Mouse (Mus musculus): ENCODE measurements around the gene Gpx4.
"Not testable (repeated sequence)": the region's sequence is repeated elsewhere in the genome, so short reads cannot be mapped to it uniquely, and the experiment has no call there.

The Gpx4 gene

GRCm38 (mm10) chr10:80050244-80050643 lies 3.3 kb downstream of the Gpx4 start:
- in situ Hi-C loops (cut with MseI, MboI), result no loop called here

- in situ Hi-C loops (cut with MseI, MboI), result no loop called here
These were observed 4.1 kb downstream of the Gpx4 start for GRCm38 (mm10) chr10:80050885-80051617.

GRCm38 (mm10) chr10:80051618-80052373 lies 4.8 kb downstream of the Gpx4 start:
- in situ Hi-C loops (cut with MseI, MboI), result no loop called here

DNA sequence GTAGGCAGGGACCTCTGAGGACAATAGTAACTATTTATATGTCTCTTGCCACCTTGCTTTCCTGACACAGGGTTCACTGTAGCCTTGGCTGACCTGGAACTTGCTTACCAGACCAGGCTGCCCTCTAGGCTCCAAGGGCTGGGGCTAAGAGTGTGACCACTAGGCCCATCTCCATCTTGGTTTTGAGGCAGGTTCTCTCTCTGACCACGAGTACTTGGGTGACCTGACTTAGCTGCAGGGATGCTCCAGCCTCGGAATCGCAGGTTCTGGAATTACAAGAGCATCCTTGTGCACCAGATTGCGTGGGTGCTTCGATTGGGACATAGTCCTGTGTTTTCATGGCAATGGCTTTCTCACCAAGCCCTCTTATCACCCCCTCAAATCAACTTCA lies 5.4 kb downstream of the Gpx4 start:
- in situ Hi-C loops (cut with MseI, MboI), result no loop called here

GRCm38 (mm10) chr10:80053259-80053780 lies 6.4 kb downstream of the Gpx4 start:
- in situ Hi-C loops (cut with MseI, MboI), result no loop called here

GRCm38 (mm10) chr10:80053831-80054815 lies 7.2 kb downstream of the Gpx4 start:
- in situ Hi-C loops (cut with MseI, MboI), result no loop called here

DNA sequence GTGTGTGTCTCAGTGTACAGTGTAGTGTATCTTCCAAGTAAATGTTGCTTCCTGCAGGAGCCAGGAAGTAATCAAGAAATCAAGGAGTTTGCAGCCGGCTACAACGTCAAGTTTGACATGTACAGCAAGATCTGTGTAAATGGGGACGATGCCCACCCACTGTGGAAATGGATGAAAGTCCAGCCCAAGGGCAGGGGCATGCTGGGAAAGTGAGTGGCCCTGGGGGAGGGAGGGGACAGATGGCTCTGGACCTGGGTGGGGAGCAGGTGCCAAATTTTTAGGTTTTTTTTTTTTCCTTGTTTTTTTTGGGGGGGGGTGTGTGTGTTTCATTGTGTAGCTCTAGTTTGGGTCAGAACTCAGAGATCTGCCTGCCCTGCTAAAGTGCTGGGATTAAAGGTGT lies 7.9 kb downstream of the Gpx4 start:
- in situ Hi-C loops (cut with MseI, MboI), result not testable (repeated sequence)

DNA sequence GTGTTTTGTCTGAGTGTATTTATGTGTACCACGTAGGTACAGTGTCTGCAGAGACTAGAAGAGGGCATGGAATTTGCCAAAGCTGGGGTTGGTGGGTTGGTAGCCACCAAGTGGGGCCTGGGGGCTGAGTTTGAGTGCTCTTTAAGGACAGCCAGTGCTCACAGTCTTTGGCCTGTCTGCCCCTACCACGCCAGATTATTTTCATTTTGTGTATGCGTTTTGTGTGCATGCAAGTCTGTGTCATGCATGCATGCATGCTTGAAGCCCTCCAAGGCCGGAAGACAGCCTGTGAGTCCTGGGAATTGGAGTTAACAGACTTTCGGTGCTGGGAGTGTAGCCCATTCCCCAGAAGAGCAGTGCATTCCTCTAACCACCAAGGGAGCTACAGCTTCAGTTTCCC lies 8.4 kb downstream of the Gpx4 start:
- in situ Hi-C loops (cut with MseI, MboI), result no loop called here

DNA sequence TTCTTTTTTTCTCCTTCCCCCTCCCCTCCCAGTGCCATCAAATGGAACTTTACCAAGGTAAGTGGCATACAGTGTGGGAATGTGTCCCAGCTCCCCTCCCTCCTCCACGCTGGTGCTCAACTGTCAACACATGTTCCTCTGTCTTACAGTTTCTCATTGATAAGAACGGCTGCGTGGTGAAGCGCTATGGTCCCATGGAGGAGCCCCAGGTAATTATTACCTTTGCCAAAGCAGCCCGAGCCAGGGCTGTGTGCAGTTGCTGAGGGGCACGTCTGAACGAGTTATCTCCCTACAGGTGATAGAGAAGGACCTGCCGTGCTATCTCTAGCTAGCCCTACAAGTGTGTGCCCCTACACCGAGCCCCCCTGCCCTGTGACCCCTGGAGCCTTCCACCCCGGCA lies 8.9 kb downstream of the Gpx4 start:
- in situ Hi-C loops (cut with MseI, MboI), result no loop called here

- in situ Hi-C loops (cut with MseI, MboI), result no loop called here
These were observed 9.5 kb downstream of the Gpx4 start for GRCm38 (mm10) chr10:80056506-80056905.

DNA sequence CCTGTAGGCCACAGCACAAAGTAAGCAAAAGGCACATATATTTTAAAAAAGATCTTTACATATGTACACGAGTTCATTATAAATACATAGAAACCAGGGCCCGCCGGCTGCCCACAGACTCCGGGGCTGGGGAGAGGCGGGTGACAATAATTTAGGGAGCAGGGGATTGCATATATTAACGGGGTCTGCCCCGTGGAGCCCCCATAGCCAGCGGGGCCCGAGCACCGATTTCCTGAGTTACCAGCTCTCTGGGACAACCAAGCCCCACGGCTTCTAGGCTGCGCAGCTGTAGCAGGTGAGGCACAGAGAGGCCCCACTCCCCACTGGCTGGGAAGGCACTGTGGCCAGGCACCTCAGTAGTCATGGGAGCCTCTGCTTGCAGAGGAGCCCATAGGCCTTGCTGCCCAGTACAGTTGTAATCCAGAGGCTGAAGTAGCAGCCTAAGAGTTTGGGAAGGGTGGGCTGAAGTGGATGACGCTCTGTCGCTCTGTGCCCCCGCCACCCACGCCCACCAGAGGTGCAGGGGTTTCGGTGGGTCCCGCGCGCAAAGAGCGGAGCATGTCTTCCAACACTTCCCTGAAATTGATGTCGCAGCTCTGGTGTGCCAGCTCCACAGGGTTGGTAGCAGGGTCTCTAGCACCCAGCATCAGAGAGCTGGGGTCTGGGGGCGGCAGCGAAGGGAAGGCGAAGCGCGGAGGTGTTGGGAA lies 10.2 kb downstream of the Gpx4 start:
- in situ Hi-C loops (cut with MseI, MboI), result no loop called here

GRCm38 (mm10) chr10:80057683-80058326 lies 10.8 kb downstream of the Gpx4 start:
- in situ Hi-C loops (cut with MseI, MboI), result no loop called here

DNA sequence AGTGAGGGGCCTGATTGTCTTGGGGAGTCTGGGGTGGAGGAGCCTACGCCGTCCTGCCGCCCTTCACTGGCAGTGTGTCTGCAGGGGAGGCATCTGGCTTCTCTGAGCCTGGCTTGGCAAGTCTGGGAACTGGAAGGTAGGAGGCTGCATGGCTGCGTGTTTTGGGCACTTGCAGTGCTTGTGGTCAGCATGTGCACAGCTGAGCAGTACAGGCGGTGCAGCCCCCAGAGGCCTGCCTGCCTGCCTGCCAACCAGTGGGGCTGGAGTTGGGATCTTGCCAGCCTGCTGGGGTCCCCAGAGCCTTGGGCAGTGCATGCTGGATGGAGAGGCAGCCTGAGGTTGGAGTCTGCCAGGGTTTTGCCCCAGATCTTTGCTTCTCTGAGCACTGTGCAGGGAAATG lies 16.1 kb downstream of the Gpx4 start:
- in situ Hi-C loops (cut with MseI, MboI), result no loop called here

DNA sequence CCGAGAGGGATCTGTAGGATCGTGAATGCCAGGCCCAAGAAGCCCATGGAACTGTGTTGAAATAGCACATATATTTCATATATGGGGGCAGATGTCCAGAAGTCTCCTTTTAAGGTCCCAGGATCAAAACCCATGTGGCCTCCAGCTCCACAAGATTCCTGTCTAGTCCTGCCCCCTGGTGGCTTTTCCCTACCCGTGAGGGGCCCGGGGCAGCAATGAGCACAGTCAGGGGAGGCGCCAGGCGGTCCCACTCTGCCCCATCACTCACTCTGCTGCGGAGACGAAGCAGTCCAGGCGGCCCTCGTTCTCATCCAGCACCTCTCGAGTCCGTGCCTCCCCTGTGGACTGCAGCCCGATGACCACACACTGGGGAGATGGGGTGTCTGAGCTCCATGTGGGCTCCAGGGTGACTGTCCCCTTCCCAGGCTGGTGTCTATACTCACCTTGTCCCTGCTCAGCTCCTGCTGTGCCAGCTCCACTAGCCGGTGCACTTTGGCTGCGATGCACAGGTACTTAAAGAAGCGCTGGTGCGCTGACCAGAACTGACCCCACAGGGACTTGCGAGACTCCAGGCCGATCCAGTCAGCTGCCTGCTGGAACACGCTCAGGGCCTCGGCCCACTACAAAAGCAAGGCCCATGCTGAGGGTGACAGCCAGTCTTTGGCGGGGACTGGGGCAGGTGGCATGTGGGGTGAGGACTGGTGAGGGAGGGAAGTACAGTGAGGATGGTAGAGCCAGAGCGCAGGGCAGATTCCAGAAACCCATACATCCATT lies 17.1 kb downstream of the Gpx4 start:
- in situ Hi-C loops (cut with MseI, MboI), result no loop called here

DNA sequence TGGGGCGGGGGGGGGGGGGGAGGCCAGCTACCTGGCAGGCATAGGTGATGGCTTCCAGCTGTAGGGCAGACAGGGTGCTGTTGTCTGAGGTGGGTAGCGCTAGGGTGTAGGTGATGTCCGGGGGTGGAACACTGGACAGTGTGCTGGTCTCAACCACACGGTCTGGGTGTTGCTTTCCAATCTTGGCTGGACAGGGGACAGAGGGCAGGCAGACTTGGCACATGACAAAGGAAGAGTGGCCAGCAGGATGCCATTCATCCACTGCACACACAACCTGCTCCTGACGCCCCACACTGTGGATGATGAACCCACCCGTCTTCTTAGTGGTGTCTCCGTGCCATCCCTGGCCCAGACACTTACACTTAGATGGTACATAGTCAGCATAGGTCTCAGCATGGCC lies 22.3 kb downstream of the Gpx4 start:
- in situ Hi-C loops (cut with MseI, MboI), result no loop called here

DNA sequence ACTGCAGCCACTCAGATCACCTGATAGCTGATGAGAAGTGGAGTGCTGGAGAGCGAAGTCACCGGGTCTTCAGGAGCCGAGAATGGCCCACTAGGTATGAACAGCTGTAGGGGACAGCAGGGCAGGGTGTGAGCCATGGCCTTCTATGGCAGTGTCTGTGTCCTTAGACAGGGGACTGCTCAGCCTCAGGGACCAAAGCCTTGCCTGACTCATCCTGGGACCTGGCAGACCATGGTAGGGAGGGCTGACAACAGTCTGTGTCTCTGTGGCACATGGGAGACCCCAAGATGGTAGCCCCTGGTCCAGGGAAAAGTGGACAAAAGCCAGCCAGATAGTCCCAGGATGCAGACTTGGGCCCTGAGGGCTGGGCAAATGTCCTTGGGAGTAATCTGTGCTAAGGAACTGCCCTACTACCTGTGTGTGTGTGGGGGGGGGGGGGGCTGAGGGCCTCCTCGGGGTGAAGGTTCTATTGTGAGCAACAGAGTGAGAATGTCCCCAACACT lies 23.0 kb downstream of the Gpx4 start:
- in situ Hi-C loops (cut with MseI, MboI), result no loop called here

GRCm38 (mm10) chr10:80070837-80071515 lies 24.0 kb downstream of the Gpx4 start:
- in situ Hi-C loops (cut with MseI, MboI), result no loop called here

- in situ Hi-C loops (cut with MseI, MboI), result no loop called here
These were observed 24.5 kb downstream of the Gpx4 start for GRCm38 (mm10) chr10:80071516-80071900.

All from mouse trophoblast stem cell (cell line).